Mouse (Mus musculus): ENCODE results near the gene Esrrg.

DNA sequence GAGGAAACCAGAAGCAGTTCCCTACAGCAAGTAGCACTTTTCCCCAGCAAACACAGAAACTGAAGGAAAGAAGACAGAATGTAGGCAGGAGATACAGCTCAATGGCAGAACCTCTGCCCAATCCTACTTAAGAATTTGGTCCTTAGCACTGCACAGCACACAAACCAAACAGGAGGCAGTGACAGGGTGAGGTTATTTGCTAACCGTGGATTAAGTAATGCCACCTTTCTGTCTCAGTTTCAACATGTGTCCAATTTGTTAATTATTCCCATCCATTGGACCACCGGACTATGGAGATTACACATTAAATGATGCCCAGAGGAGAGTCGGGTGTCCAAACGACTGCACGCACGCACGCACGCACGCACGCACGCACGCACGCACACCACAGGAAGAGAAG, 146.9 kb downstream of the Esrrg start:
- TF ChIP-seq POLR2A (IDR thresholded peaks at IDR 0.05; ENCODE audit: borderline replicate concordance, insufficient read depth, low read length) = no peak
- no peak for TF ChIP-seq CTCF (IDR thresholded peaks at IDR 0.05; ENCODE audit: borderline replicate concordance, insufficient read depth, low read depth, low read length)

Measured in cerebellum, adult 2 months (tissue).